Mouse (Mus musculus) heart, postnatal 4 days (tissue): ENCODE data around the gene B4galt4. TPM values are rescaled to one million over a fixed set of nuclear protein-coding genes. Genes with fewer than 3 reads are reported as not detected.

Source experiments
- DNase-seq: peaks from one replicate; pipeline ENCODE4 v3.0.0; 2021
- total RNA-seq, 2 experiments: library from RNA; stranded (reverse); gene quantifications; 2 replicates each; pipeline ENCODE4 v1.2.3; 2021

The B4galt4 gene
- total RNA-seq, 2 experiments from 2014 or later, result 10.1 to 13.1 TPM

DNA sequence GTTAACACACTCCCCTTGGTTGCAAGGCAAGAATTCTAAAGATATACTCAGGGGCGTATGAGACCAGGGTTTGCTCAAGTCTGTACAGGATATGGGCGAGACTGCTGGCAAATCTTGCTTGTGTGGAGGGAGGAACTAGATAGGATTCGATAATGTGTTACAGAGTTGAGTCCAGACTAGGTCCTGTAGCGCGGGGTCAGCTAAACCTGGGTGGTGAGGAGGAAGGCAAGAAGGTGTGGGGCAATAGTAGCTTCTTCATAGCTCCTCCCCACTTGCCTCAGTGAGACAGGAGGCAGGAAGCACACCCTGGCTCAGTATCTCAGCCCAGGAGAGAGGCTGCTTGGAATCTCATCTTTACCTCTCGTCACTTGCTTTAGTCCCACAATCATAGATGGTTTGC lies 12.9 kb upstream of the B4galt4 start:
- peak; percentile 4 for DNase-seq

DNA sequence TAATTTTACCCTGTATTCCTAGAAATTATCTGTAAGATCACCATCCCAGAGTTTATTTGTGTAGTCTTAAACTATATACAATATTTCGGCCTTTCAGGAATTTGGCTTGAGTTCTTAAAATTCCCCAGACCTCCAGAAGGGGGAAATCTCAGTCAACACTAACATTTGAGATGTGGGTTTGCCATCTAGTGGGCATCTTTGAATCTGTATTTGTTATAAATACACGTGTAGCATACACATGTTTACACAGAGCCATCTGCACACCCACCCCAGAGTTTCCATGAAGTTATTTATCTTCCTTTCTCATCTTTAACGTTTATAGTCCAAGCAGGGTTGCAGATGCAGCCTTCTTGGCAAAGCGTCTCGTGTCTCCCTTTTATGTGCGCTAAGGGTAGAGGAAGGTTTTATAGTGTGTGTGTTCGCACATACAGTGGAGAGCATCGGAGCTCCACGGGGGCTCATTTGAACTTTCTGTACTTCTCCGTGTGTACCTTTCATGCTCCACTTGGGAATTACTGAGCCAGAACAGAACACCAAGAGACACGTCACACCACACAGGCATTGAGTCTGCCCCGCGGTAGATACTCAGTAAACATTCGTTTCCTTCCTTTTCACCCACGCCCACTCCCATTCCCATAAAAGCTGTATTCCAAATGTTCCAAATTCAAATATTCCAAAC lies 12.3 kb upstream of the B4galt4 start:
- DNase-seq, result no peak

DNA sequence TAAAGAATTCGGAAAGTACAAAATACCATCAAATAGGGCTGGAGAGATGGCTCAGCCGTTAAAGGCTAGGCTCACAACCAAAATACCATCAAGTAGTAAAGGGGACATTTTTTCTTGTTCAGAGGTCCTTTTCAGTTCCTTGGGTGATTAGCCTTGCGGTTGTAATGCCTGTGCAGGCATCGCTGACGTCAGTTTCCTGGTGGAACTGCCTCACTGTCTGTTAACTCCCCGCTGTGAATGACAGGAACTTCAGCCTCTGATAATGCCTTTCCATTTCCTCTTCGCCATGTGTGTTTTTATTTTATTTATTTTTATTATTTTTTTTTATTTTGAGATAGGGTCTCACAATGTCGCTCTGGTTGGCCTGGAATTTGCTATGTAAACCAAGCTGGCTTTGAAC lies 11.1 kb upstream of the B4galt4 start:
- peak; percentile 40 for DNase-seq

DNA sequence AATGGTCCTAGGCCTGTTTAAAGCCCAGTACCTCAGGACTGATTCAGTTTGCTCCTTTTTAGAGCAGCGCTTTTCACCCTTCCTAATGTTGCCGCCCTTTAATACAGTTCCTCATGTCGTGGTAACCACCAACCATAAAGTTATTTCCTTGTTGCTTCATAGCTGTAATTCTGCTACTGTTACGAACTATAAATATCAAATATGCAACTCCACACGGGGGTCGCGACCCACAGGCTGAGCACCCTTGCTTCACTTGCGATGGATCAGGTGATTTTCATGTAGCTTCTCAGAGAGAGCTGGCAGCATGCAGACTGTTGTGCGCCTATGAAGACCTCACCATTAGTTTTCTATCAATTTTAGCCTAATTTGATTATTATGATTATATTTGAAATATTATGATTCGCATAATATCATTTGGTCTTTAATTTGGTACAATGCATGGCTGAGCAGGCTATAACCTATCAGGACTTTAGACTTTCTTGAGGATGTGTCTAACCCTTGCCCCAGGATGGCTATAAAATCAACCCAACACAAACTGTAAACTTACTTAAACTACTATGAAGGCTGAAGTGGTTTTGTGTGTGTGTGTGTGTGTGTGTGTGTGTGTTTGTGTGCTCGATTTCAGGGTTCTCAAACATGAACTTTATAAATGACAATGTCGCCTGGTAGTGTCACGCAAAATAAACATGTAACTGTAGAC lies 710 bp upstream of the B4galt4 start:
- DNase-seq, result no peak

DNA sequence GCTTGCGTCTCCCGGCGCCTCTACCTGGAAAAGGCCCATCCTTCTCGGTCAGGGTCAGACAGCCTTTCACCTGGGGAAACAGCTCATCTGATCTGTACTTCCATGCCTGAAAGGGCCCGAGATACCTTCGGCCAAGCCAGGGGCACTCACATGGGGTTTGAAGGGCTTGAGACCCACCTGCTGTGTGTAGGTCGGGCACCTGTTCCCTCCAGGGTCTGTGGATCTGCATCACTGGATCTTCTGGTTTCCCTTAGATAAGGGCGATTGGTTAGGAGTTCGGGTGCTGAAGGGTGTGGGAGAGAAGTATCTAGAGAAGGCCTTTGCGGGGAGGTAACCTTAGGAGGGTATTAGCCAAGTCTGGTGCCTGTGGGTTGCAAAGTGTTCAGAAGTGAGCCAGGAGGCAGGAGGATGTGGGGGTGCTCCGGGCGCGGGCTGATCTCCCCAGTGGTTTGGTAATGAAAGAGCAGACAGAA lies 631 bp downstream of the B4galt4 start:
- DNase-seq, result peak; percentile 19

DNA sequence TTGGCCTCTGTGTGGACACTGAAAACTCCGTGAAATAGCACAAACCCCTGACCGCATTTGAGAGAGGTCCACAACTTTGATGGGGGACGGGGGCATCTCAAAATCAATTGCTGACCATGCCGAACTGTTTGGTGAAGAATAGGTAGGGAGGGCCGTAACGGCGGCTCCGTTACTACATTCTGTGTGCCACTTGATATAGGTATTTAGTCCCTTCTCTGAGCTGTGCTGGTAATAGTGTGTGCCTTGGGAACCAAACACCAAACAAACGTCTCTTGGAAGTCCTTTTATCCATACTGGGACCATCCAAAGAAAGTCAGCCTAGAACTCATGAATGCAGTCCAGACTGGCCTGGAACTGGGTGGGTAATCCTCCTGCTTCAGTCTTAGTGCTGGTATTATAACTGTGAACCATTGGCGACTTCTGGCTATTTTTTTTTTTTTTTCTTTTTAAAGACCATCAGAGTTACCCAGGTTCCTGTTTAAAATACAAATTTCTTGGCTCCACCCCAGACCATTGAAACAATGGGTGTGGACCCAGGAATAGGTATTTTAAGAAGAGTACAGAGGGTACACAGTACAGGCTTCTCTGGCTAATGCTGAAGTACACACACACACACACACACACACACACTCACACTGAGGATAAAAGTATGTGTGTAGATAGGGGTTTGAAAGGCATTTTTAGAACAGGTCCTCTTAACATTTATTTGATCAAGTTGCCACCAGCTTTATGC lies 2.0 kb downstream of the B4galt4 start:
- no peak for DNase-seq

DNA sequence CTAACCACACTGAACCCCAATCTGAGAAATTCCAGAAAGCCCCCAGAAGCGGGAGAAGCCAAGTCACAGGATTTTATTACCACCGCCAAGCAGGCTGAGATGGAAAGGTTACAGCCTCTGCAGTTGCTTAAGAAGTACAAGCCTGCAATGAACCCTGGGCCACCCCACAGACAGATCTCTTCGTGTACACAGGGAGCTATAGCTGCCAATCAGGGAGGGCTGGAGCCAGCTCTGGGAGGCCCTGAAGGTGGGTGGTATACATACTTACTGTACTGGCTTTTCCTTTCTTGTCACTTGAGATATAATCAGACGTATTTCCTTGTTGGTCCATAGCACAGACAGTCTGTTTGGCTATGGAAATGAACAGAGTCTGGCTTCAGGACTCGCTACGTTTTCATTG lies 8.7 kb downstream of the B4galt4 start:
- no peak for DNase-seq

DNA sequence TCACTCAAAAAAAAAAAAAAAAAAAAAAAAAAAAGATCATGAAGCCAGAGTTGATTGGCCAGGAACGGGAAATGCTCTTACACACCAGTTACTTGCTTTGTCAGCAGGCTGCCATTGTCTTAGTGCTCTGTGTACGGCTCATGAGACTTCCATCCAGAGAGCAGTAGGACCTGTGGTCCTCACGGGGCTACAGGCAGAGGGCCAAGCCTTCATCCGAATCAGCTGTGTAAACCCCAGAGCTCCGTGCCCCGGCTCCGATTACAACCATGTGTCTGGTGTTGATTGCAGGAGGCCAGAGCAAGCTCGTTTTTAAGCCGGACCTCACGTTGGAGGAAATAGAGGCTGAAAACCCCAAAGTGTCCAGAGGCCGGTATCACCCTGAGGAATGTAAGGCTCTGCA lies 11.6 kb downstream of the B4galt4 start:
- peak; percentile 30 for DNase-seq

DNA sequence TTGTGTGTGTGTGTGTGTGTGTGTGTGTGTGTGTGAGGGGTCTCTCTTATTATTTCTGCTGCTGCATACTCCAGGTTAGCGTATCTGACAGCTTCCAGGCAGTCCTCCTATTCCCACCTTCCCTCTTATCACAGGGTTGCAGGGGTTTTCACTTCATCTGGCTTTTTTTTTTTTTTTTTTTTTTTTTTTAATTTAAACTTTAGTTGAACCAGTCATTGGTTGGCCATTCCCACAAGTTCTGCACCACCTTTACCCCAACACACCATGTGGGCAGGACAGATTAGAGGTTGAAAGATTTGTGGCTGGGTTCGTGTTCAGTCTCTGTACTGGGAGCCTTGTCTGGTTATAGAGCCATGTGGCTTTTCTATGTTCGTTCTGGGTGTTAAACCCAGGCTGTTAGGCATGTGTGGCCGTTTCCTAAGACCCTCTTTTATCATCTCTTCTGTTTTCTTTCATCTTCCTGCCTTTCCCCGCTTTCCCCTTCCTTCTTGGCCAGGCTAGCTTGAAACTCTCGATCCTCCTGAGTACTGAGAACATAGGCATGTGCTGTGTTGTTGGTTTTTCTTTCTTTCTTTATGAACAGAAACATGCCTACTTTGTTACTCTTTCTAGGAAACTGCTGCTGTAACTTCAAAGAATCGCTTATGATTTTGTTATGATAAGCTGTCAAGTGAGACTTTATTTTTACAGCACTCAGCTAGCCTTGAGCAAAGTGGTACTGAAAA lies 13.6 kb downstream of the B4galt4 start:
- DNase-seq, result no peak

DNA sequence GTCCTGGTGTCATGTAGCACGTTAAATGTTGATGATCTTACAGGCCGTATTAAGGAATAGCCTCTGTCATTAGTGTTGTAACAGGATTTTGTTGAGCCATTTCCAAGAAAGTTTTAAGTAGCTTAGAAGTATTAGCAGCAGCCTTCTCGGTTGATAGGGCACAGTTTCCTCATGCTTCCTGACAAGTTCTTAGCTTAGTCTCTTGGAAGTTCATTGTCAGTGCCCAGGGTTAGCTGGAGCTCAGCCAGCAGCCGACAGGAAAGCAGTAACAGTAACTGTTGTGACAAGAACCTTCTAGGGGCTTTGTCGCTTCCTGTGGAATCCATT lies 14.1 kb downstream of the B4galt4 start:
- DNase-seq, result peak; percentile 62

DNA sequence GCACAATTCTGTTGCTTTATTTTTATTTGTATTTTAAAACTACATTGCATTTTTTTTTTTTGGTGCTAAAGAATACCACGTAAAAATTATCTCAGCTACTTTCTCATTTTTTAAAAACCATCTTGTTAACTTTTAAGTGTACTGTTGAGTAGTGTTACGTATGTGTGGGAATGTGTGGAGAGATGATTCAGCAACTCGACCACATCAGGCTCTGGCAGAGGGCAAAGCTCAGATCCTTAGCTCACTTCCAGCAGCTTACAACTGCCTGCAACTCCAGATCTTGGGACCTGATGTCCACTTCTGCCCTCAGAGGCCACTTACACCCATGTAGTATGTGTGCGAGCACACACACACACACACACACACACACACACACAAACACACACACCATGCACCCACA lies 14.5 kb downstream of the B4galt4 start:
- DNase-seq, result no peak

DNA sequence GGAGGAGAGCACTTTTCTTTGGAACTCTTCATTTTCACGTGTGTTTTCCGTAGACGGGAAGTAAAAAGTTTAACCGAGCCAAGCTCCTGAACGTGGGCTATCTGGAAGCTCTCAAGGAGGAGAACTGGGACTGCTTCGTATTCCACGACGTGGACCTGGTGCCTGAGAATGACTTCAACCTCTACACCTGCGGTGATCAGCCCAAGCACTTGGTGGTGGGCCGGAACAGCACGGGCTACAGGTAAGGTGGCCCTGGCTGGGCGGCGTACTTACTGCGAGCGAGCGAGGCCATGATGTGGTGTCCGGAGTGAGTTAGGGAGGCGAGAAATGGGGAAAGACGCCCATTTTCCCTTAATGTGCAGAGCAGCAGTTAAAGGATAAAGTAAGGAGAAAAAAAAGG lies 15.6 kb downstream of the B4galt4 start:
- no peak for DNase-seq

DNA sequence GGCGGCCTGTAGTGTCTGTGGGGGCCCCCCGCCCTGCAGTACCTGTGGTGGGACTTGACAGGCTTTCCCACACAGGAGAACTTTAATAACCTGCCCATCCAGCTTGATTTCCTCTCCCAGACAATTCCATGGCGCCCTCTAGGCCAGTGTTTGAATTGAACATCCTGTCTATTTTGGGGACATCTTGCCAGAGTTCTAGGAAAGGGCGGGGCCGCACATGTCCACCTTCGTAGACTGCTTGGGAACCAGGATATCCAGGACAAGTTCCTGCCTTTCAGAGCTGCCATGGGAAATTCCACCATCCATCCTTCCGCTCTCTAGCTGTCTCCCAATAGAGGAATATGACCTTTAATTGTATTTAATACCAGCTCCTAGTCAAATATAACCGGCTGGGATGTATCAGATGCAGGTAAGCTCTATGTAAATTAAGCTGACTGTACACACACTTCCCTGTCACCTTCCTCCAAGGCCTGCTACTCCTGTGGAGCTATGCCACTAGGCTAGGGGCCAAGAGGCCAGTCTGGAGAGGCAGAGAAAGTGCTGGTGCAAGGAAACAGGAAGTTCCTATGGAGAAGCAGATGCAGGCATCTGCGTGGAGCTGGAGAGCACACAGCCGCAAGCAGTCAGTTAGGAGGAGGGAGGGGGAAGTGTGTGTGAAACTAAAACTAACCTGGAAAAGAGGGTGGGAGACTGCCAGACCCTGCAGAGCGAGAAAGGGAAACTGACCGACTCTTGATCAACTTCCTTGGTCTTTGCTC lies 16.2 kb downstream of the B4galt4 start:
- DNase-seq, result peak; percentile 48

DNA sequence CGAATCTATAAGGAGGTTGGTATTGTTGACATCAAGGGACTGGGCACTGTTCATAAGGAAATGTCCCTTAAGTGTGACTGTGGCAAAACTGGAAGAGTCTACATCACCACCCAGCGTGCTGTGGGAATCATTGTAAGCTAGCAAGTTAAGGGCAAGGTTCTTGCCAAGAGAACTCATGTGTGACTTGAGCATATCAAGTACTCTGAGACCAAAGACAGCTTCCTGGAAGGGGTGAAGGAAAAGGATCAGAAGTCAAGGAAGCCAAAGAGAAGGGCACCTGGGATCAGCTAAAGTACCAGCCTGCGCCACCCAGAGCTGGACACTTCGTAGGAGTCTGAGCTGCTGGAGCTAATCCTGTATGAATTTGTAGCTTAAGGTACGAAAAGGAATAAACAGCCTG lies 18.2 kb downstream of the B4galt4 start:
- DNase-seq, result no peak

DNA sequence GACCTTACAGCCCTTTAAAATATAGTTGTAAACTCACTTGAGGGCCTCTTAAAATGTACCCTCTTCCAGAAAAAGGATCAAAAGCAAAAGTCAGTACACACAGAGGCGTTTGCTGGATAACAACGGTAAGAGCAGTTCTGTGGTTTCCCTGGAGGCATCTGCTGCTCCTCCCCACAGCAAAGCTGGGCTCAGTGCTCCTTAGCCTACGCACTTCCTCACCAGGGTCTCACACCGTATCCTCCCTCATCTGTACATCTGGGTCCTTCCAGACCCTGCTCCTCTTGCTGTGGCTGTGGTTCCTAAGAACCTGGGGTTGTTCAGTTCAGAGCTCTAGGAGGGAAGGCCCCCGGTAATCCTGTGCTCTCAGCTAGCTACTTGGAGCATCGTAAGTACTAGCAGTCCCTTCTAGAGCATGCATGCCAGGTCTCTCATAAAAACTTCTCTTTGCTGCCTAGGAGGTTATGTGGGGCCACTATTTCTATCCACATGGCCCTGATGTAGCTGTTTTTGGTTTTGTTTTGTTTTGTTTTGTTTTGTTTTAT lies 18.8 kb downstream of the B4galt4 start:
- DNase-seq, result no peak

DNA sequence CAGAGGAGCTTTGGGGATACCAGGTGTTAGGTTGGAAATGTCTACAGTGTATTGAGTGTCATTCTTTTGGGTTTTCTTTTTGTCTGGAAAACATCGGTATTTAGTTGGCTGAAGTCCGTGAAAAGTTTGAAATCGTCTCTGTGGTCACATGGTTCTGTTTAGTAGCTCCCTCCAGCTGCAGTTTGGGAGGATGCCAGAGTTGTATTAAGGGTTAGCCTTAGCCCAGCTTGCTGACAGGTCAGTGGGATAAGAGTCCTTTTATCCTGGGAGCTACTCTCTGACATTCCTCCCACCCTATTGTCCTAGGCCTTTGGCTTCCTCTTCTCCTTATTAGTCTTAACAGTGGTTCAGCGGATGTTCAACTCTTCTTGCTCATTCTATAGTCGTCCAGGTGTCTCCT lies 19.9 kb downstream of the B4galt4 start:
- DNase-seq, result no peak

DNA sequence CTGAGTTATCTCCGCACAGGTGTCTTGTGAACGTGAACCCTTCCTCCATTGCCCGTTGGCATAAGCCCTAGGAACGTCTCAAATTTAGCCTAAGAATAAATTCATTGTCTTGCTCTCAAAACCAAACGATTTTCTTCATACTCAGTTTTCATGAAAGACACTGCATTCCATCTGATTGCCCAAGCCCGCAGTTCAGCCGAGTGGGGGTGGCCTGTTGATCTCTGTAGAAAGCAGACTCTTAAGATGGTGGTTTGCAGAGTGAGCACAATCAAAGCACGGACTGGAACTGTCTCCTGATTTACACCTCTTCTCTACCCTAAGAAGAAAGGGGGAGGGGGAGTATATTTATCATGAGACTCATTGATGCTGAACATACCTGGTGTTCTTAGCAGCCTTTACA lies 20.3 kb downstream of the B4galt4 start:
- no peak for DNase-seq

DNA sequence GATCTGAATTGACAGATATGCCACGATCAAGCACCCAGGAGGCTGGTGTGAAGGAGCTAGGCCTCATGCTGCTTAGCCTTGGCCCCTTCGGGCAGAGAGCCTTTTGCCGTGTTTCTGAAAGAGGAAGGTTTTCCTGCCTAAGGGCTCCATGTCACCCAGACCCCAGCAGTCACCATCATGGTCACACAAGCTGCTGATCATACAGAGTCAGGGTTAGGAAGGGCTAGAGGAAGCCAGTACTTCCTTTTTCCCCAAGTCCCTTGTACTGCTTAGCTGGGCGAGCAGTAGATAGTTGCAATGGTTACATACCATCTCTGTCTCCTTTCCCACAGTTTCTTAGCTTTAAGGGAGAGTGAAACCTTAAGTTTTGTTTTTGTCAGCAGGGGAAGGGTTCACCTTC lies 21.4 kb downstream of the B4galt4 start:
- DNase-seq, result no peak

DNA sequence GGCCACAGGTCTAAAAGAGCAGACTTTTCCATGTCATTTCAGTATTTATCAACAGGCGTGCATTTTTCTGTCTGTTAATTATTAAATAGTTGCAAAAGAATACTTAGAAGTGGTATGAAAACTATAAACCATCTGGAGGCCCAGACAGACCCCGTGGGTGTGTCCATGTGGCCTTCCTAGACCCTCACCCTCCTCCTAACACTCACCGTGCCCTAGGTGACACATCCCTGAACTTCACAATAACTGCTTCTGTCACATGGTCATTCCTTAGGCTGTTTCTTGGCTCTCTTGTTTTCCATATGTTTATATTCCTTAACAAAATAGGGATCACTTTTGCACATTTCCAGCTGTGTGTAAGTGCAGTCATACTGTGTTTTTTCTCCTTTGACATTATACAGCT lies 24.6 kb downstream of the B4galt4 start:
- DNase-seq, result no peak

DNA sequence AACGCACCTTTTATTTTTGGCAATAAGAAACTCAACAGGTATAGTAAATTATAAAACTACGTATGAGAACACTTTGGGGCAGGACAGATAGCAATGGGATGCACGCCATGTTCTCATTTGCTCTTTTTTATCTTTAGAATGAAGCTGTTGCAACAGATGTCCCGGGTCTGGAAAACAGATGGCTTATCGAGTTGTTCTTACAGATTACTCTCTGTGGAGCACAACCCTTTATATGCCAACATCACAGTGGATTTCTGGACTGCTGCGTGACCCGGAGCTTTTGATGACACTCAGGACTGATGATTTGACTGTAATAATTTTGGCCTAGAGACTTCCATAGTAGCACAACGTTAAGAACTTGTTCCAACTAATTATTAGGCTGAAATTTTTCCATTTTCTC lies 25.7 kb downstream of the B4galt4 start:
- DNase-seq, result no peak

DNA sequence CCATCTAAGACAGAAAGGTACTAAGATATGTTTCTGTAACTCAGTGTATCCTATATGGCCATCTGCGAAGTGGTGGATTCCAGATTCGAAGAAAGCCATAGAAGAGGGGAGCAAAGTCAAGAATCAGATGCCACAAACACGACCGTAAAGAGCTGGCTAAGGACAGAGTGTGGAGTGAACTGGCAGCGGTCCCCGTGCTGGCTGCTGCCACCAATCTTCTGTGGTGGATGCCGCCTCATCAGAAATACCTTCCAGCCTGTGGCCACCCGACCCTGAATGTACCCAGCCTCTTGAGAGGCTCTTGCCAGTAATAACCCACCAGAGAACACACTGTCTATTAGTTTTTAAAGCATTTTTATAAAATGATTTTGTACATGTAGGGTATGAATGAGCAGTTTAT lies 26.3 kb downstream of the B4galt4 start:
- no peak for DNase-seq

DNA sequence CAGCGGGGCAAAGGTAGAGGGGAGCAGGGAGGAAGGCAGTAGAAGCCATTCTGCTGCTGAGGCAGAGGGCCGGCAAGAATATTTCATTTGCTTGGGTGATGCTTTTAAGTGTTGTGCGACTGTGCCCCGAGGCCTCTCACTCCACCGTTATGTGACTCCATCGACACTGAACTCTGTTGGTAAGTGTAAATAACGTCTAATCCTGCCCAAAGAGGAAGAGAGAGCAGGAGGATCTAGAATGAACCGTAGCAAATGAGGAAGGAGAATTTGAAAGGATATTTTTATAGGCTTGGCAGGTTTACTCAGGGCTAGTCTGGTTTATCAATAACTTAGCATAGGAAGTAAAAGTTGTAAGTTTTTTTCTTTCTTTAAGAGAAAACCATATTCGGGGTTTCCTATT lies 27.5 kb downstream of the B4galt4 start:
- DNase-seq, result no peak
